Mouse (Mus musculus): ENCODE measurements around the gene Rpl21. TPM values are rescaled to one million over a fixed set of nuclear protein-coding genes. Genes with fewer than 3 reads are reported as not detected.

Rpl21 gene
- polyA plus RNA-seq, 1 experiment: 98.3 TPM

GRCm38 (mm10) chr5:146856106-146856505 lies 23.4 kb downstream of the Rpl21 start:
- TF ChIP-seq CTCF (conservative IDR thresholded peaks at IDR 0.05; ENCODE audit: insufficient read depth, insufficient read length, low read depth, low read length) (no peak), POLR2A (IDR thresholded peaks at IDR 0.05; ENCODE audit: low read depth, low read length) (no peak)
- H3K4me1 ChIP-seq (ENCODE audit: control insufficient read depth, insufficient read depth, low read length): no peaks in the 10 kb centered on the region
- 94% methylated on average over 3 of the region's 3 CpGs for WGBS
- H3K36me3 ChIP-seq (ENCODE audit: control insufficient read depth, insufficient read depth, low read length): no peaks in the 10 kb centered on the region
- H3K27ac ChIP-seq (ENCODE audit: insufficient read depth, low read depth, low read length): no peak overlapping the region
- no peak overlapping the region for H3K4me3 ChIP-seq (ENCODE audit: insufficient read depth, low read depth, low read length)
- no peak for DNase-seq
- H3K27me3 ChIP-seq (replicated peaks; ENCODE audit: control insufficient read depth, insufficient read depth, low read length): no peaks in the 10 kb centered on the region

DNA sequence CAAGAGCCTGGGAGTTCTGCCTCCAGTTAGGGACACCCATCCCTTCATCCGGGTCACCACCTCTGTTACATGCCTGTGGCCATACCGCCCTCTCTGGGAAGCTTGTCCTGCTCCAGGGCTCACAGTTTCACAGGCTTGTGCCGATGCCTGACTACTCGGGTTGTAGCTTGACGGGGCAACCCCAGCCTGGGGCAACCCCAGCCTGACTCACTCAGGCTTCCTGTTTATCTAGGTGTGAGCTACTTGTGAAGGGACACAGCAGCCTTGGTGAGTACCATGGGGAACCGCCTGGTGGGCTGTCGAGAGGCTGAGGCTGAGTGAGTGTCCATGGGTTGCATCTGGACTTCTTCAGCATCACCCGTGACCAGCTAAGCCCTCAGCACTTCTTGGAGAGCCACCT lies 24.9 kb downstream of the Rpl21 start:
- no peak overlapping the region for H3K27ac ChIP-seq (ENCODE audit: insufficient read depth, low read depth, low read length)
- no peak for DNase-seq
- no peak overlapping the region for H3K4me3 ChIP-seq (ENCODE audit: insufficient read depth, low read depth, low read length)
- H3K27me3 ChIP-seq (replicated peaks; ENCODE audit: control insufficient read depth, insufficient read depth, low read length): no peaks in the 10 kb centered on the region
- no peaks in the 10 kb centered on the region for H3K4me1 ChIP-seq (ENCODE audit: control insufficient read depth, insufficient read depth, low read length)
- TF ChIP-seq CTCF (conservative IDR thresholded peaks at IDR 0.05; ENCODE audit: insufficient read depth, insufficient read length, low read depth, low read length) (no peak), POLR2A (IDR thresholded peaks at IDR 0.05; ENCODE audit: low read depth, low read length) (no peak)
- WGBS: 78% methylated on average over 8 of the region's 8 CpGs
- H3K36me3 ChIP-seq (ENCODE audit: control insufficient read depth, insufficient read depth, low read length): no peaks in the 10 kb centered on the region

DNA sequence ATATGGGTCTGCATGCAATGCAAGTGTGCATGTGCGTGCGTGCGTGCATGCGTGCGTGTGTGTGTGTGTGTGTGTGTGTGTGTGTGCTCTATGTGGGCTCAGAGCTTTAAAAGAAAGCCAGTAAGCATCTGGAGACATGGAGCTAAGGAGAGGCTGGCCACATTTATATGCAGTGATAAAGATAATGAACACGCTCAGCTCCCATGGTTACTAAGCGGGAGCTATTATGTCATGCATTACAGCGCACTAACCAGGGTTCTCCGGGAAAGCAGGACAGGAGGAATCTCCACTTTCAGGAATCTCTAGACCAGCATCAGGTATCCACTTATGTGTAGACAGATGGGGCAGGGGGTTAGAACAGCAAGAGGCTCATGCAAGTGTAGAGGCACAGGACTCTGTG lies 26.1 kb downstream of the Rpl21 start:
- DNase-seq: no peak

GRCm38 (mm10) chr5:146859246-146859645 lies 26.6 kb downstream of the Rpl21 start:
- WGBS: 77% methylated on average over 8 of the region's 8 CpGs
- H3K27me3 ChIP-seq (replicated peaks; ENCODE audit: control insufficient read depth, insufficient read depth, low read length): no peaks in the 10 kb centered on the region
- H3K4me3 ChIP-seq (ENCODE audit: insufficient read depth, low read depth, low read length): no peak overlapping the region
- H3K4me1 ChIP-seq (ENCODE audit: control insufficient read depth, insufficient read depth, low read length): no peaks in the 10 kb centered on the region
- no peak for DNase-seq
- H3K36me3 ChIP-seq (ENCODE audit: control insufficient read depth, insufficient read depth, low read length): no peaks in the 10 kb centered on the region
- H3K27ac ChIP-seq (ENCODE audit: insufficient read depth, low read depth, low read length): no peak overlapping the region
- TF ChIP-seq CTCF (conservative IDR thresholded peaks at IDR 0.05; ENCODE audit: insufficient read depth, insufficient read length, low read depth, low read length): no peak
- TF ChIP-seq POLR2A (IDR thresholded peaks at IDR 0.05; ENCODE audit: low read depth, low read length): no peak

More for the DNA sequence above, 26.1 kb downstream of the Rpl21 start:
- Histone ChIP-seq H3K27me3 (replicated peaks; ENCODE audit: control insufficient read depth, insufficient read depth, low read length) (no peaks in the 10 kb centered on the region), H3K4me3 (ENCODE audit: insufficient read depth, low read depth, low read length) (no peak overlapping the region), H3K36me3 (ENCODE audit: control insufficient read depth, insufficient read depth, low read length) (no peaks in the 10 kb centered on the region), H3K4me1 (ENCODE audit: control insufficient read depth, insufficient read depth, low read length) (no peaks in the 10 kb centered on the region), H3K27ac (ENCODE audit: insufficient read depth, low read depth, low read length) (no peak overlapping the region)
- TF ChIP-seq CTCF (conservative IDR thresholded peaks at IDR 0.05; ENCODE audit: insufficient read depth, insufficient read length, low read depth, low read length): no peak
- TF ChIP-seq POLR2A (IDR thresholded peaks at IDR 0.05; ENCODE audit: low read depth, low read length): no peak
- 92% methylated on average over 9 of the region's 9 CpGs for WGBS

DNA sequence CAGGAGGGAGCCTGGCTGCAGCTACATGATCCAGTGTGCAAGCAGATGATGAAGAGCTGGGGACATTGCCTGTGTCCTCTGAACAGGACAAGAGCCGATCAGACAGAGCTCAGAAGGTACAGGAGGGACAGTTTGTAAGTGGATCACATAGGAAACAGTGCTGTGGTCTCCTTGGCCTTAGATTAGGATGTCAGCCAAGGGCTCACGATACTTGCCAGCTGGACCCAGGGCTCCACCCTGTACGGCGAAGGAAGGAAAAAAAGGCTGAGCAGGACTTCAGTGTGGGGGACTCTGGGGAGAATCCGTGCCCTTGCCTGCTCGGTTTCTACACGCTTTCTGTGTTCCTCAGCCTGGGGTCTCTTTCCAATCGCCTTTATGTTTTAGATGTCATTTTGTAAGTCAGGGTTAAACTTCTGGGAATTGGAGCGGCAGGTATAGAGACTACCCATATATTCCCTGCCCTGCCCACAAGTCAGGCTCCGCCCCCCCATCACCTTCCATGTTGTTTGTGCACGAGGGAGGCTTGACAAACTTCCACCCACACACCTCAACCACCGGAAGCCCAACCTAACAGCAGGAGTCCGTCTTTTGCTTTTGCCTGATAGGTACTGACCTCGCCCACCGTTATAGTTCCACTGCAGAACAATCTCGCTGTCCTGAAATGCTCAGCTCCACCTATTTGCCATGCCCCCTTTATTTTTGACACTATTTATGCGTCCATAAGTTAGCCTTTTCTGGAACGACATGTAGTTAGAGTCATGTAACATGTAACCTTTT lies 27.7 kb downstream of the Rpl21 start:
- no peaks in the 10 kb centered on the region for H3K4me1 ChIP-seq (ENCODE audit: control insufficient read depth, insufficient read depth, low read length)
- TF ChIP-seq POLR2A (IDR thresholded peaks at IDR 0.05; ENCODE audit: low read depth, low read length): no peak
- TF ChIP-seq CTCF (conservative IDR thresholded peaks at IDR 0.05; ENCODE audit: insufficient read depth, insufficient read length, low read depth, low read length): no peak
- H3K36me3 ChIP-seq (ENCODE audit: control insufficient read depth, insufficient read depth, low read length): no peaks in the 10 kb centered on the region
- 76% methylated on average over 18 of the region's 18 CpGs for WGBS
- H3K27ac ChIP-seq (ENCODE audit: insufficient read depth, low read depth, low read length): no peak overlapping the region
- H3K4me3 ChIP-seq (ENCODE audit: insufficient read depth, low read depth, low read length): no peak overlapping the region
- H3K27me3 ChIP-seq (replicated peaks; ENCODE audit: control insufficient read depth, insufficient read depth, low read length): no peaks in the 10 kb centered on the region
- no peak for DNase-seq

DNA sequence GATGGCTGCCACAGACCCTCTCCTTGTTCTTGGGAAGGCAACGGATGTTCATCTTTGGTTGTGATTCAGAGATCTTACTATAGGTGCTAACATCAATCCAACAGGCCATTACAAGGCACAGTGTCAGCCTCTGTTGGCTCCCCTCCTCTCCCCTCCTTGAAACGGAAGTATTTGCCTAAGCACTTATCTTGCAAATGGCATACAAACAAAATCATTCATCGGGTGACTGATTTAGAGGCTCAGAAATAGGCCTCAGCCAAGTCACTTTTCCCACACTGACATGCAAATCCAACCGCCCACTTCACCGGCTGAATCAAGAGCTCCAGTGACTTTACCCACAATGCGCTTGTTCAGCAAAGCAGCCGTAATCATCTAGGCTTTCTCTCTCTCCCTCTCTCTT lies 28.9 kb downstream of the Rpl21 start:
- TF ChIP-seq CTCF (conservative IDR thresholded peaks at IDR 0.05; ENCODE audit: insufficient read depth, insufficient read length, low read depth, low read length) (no peak), POLR2A (IDR thresholded peaks at IDR 0.05; ENCODE audit: low read depth, low read length) (no peak)
- DNase-seq: no peak
- Histone ChIP-seq H3K4me1 (ENCODE audit: control insufficient read depth, insufficient read depth, low read length) (no peaks in the 10 kb centered on the region), H3K4me3 (ENCODE audit: insufficient read depth, low read depth, low read length) (no peak overlapping the region), H3K27ac (ENCODE audit: insufficient read depth, low read depth, low read length) (no peak overlapping the region), H3K36me3 (ENCODE audit: control insufficient read depth, insufficient read depth, low read length) (no peaks in the 10 kb centered on the region), H3K27me3 (replicated peaks; ENCODE audit: control insufficient read depth, insufficient read depth, low read length) (no peaks in the 10 kb centered on the region)
- WGBS: 32% methylated on average over 7 of the region's 7 CpGs

DNA sequence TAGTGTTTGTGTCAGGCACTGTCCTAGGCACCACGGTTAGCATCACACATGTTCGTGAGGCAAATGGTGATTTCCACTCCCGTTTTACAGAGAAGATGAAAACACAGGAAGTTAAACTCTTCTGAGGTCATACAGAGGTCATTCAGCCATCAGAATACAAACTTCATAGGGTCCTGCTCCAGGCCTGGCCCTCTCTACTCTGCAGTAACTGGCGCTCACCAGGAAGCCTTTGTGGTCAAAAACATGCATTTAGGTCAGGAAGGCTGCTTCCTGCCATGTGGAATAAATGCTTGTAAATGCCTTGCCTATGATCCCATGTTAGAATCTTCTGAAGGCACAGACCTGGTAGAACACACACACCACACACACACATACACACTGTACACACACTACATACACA lies 32.8 kb downstream of the Rpl21 start:
- WGBS: 64% methylated on average over 4 of the region's 4 CpGs
- H3K4me1 ChIP-seq (ENCODE audit: control insufficient read depth, insufficient read depth, low read length): no peaks in the 10 kb centered on the region
- H3K27me3 ChIP-seq (replicated peaks; ENCODE audit: control insufficient read depth, insufficient read depth, low read length): no peaks in the 10 kb centered on the region
- H3K27ac ChIP-seq (ENCODE audit: insufficient read depth, low read depth, low read length): no peak overlapping the region
- DNase-seq: no peak
- TF ChIP-seq CTCF (conservative IDR thresholded peaks at IDR 0.05; ENCODE audit: insufficient read depth, insufficient read length, low read depth, low read length) (no peak), POLR2A (IDR thresholded peaks at IDR 0.05; ENCODE audit: low read depth, low read length) (no peak)
- no peak overlapping the region for H3K4me3 ChIP-seq (ENCODE audit: insufficient read depth, low read depth, low read length)
- no peaks in the 10 kb centered on the region for H3K36me3 ChIP-seq (ENCODE audit: control insufficient read depth, insufficient read depth, low read length)

All from kidney, adult 2 months (tissue).